Mouse (Mus musculus) hindbrain, embryonic 16.5 days (tissue): ENCODE data around the gene Thoc3. TPM values are rescaled to one million over a fixed set of nuclear protein-coding genes. Genes with fewer than 3 reads are reported as not detected.

Source experiments
- ATAC-seq: fragments of 200-750 bp; cut with Nextera tagmentation; 2 replicates; pipeline ENCODE4 v1.8.0; 2017; ENCODE audit warnings: moderate TSS enrichment, moderate library complexity
- H3K27ac ChIP-seq: fragments of 300-500 bp; sonication (generic); 2 replicates; pipeline ENCODE4 v1.5.1; 2014; ENCODE audit warnings: low read depth, mild to moderate bottlenecking, control low read depth, low read length, moderate library complexity
- H3K27me3 ChIP-seq: fragments of 300-500 bp; sonication (generic); replicated peaks from 2 replicates; pipeline ENCODE4 v1.6.1; 2014; ENCODE audit warnings: low read length; ENCODE audit not compliant: control insufficient read depth, insufficient read depth
- H3K36me3 ChIP-seq: fragments of 300-500 bp; sonication (generic); 2 replicates; pipeline ENCODE4 v1.6.1; 2014; ENCODE audit warnings: mild to moderate bottlenecking, low read length, moderate library complexity, mixed read lengths; ENCODE audit not compliant: control insufficient read depth, insufficient read depth
- H3K4me1 ChIP-seq: fragments of 300-500 bp; sonication (generic); 2 replicates; pipeline ENCODE4 v1.6.1; 2014; ENCODE audit warnings: low read depth, low read length; ENCODE audit not compliant: control insufficient read depth, insufficient read depth
- H3K4me2 ChIP-seq: fragments of 300-500 bp; sonication (generic); 2 replicates; pipeline ENCODE4 v1.6.1; 2014; ENCODE audit warnings: mild to moderate bottlenecking, low read length, control low read depth, moderate library complexity
- H3K4me3 ChIP-seq: fragments of 300-500 bp; sonication (generic); 2 replicates; pipeline ENCODE4 v1.5.1; 2014; ENCODE audit warnings: mild to moderate bottlenecking, low read length, control low read depth, moderate library complexity
- H3K9ac ChIP-seq: fragments of 300-500 bp; sonication (generic); 2 replicates; pipeline ENCODE4 v1.6.1; 2014; ENCODE audit warnings: low read depth, mild to moderate bottlenecking, control low read depth, low read length, moderate library complexity
- H3K9me3 ChIP-seq: fragments of 300-500 bp; sonication (generic); 2 replicates; pipeline ENCODE4 v1.6.1; 2014; ENCODE audit warnings: mild to moderate bottlenecking, low read length, moderate library complexity; ENCODE audit not compliant: control insufficient read depth
- WGBS: fragments of 180-500 bp; shearing (Covaris S2); extraction: QIAGEN DNeasy Blood & Tissue Kit; methylation state at CpG from one replicate; pipeline ENCODE4 v1.1.7; 2014; 5-methylcytosine and 5-hydroxymethylcytosine counted together
- polyA plus RNA-seq: library from polyadenylated mRNA; unstranded; fragments of >200 nt; fragmentation: Nextera tagmentation; extraction: Ambion mirVana; gene quantifications from 2 replicates; pipeline ENCODE4 v1.2.1, GENCODE M21; 2015

Gene Thoc3
- polyA plus RNA-seq, 1 experiment from 2014 or later: 93.8 TPM

GRCm38 (mm10) chr13:54491381-54491780, 22.7 kb upstream of the Thoc3 start:
- Histone ChIP-seq H3K27ac (no peak overlapping the region), H3K36me3 (no peaks in the 10 kb centered on the region), H3K4me3 (no peak overlapping the region), H3K9me3 (no peaks in the 10 kb centered on the region), H3K4me2 (no peak overlapping the region), H3K27me3 (no peaks in the 10 kb centered on the region), H3K4me1 (no peaks in the 10 kb centered on the region), H3K9ac (no peak overlapping the region)
- no peak for ATAC-seq
- WGBS: 79% methylated on average over 6 of the region's 6 CpGs

GRCm38 (mm10) chr13:54490411-54490810, 21.8 kb upstream of the Thoc3 start:
- WGBS: 77% methylated on average over 5 of the region's 5 CpGs
- Histone ChIP-seq H3K36me3 (no peaks in the 10 kb centered on the region), H3K4me3 (no peak overlapping the region), H3K9ac (no peak overlapping the region), H3K27ac (no peak overlapping the region), H3K9me3 (no peaks in the 10 kb centered on the region), H3K27me3 (no peaks in the 10 kb centered on the region), H3K4me2 (no peak overlapping the region), H3K4me1 (no peaks in the 10 kb centered on the region)
- no peak for ATAC-seq

- no peaks in the 10 kb centered on the region for H3K9me3 ChIP-seq
- no peaks in the 10 kb centered on the region for H3K36me3 ChIP-seq
- no peaks in the 10 kb centered on the region for H3K27me3 ChIP-seq
- H3K27ac ChIP-seq: no peak overlapping the region
- 81% methylated on average over 14 of the region's 14 CpGs for WGBS
- H3K4me2 ChIP-seq: no peak overlapping the region
- no peak overlapping the region for H3K4me3 ChIP-seq
- no peak overlapping the region for H3K9ac ChIP-seq
- no peak for ATAC-seq
- no peaks in the 10 kb centered on the region for H3K4me1 ChIP-seq
Measured at GRCm38 (mm10) chr13:54481498-54481897, 12.8 kb upstream of the Thoc3 start.

- H3K4me2 ChIP-seq: no peak overlapping the region
- H3K36me3 ChIP-seq: no peaks in the 10 kb centered on the region
- no peaks in the 10 kb centered on the region for H3K4me1 ChIP-seq
- 0 out of 2 replicates have a peak, but pooled peaks cover 2% of the 10 kb centered on the region for H3K27me3 ChIP-seq
- no peaks in the 10 kb centered on the region for H3K9me3 ChIP-seq
- ATAC-seq: no peak
- WGBS: 58% methylated on average over 3 of the region's 3 CpGs
- H3K27ac ChIP-seq: no peak overlapping the region
- no peak overlapping the region for H3K4me3 ChIP-seq
- no peak overlapping the region for H3K9ac ChIP-seq
Measured at GRCm38 (mm10) chr13:54479286-54479685, 10.6 kb upstream of the Thoc3 start.

- H3K27me3 ChIP-seq: 0 out of 2 replicates have a peak, but pooled peaks cover 2% of the 10 kb centered on the region
- H3K9me3 ChIP-seq: no peaks in the 10 kb centered on the region
- no peak for ATAC-seq
- 83% methylated on average over 5 of the region's 5 CpGs for WGBS
- H3K4me2 ChIP-seq: no peak overlapping the region
- no peak overlapping the region for H3K27ac ChIP-seq
- H3K36me3 ChIP-seq: no peaks in the 10 kb centered on the region
- no peak overlapping the region for H3K9ac ChIP-seq
- H3K4me1 ChIP-seq: no peaks in the 10 kb centered on the region
- no peak overlapping the region for H3K4me3 ChIP-seq
Measured at GRCm38 (mm10) chr13:54475702-54476101, 7.1 kb upstream of the Thoc3 start.

- 69% methylated on average over 2 of the region's 2 CpGs for WGBS
Measured at GRCm38 (mm10) chr13:54474996-54475395, 6.3 kb upstream of the Thoc3 start.

GRCm38 (mm10) chr13:54471967-54472366, 3.3 kb upstream of the Thoc3 start:
- no peak for ATAC-seq
- H3K9ac ChIP-seq: no peak overlapping the region
- H3K27me3 ChIP-seq: 0 out of 2 replicates have a peak, but pooled peaks cover 2% of the 10 kb centered on the region
- peaks cover 9% of the 10 kb centered on the region for H3K4me1 ChIP-seq
- no peaks in the 10 kb centered on the region for H3K9me3 ChIP-seq
- H3K36me3 ChIP-seq: no peaks in the 10 kb centered on the region
- H3K4me3 ChIP-seq: no peak overlapping the region
- no peak overlapping the region for H3K27ac ChIP-seq
- no peak overlapping the region for H3K4me2 ChIP-seq
- 85% methylated on average over 4 of the region's 4 CpGs for WGBS

More at GRCm38 (mm10) chr13:54474996-54475395, 6.3 kb upstream of the Thoc3 start:
- Histone ChIP-seq H3K4me3 (no peak overlapping the region), H3K4me1 (no peaks in the 10 kb centered on the region), H3K4me2 (no peak overlapping the region), H3K36me3 (no peaks in the 10 kb centered on the region), H3K27me3 (0 out of 2 replicates have a peak, but pooled peaks cover 2% of the 10 kb centered on the region), H3K9me3 (no peaks in the 10 kb centered on the region), H3K9ac (no peak overlapping the region), H3K27ac (no peak overlapping the region)
- ATAC-seq: no peak

GRCm38 (mm10) chr13:54469012-54469354, 334 bp upstream of the Thoc3 start:
- Histone ChIP-seq H3K36me3 (peaks cover 27% of the 10 kb centered on the region), H3K4me1 (peaks cover 9% of the 10 kb centered on the region), H3K4me3 (peak overlapping the region; percentile 45), H3K27ac (no peak overlapping the region), H3K4me2 (peak overlapping the region; percentile 45), H3K27me3 (no peaks in the 10 kb centered on the region), H3K9ac (no peak overlapping the region; the same call in 1 of the 2 replicates), H3K9me3 (no peaks in the 10 kb centered on the region)
- peak; percentile 72 for ATAC-seq
- WGBS: 16% methylated on average over 4 of the region's 4 CpGs

GRCm38 (mm10) chr13:54459282-54459681, 9.4 kb downstream of the Thoc3 start:
- Histone ChIP-seq H3K9me3 (no peaks in the 10 kb centered on the region), H3K36me3 (peaks cover 48% of the 10 kb centered on the region), H3K9ac (no peak overlapping the region), H3K4me1 (no peaks in the 10 kb centered on the region), H3K27me3 (no peaks in the 10 kb centered on the region), H3K4me3 (no peak overlapping the region), H3K4me2 (no peak overlapping the region), H3K27ac (no peak overlapping the region)
- WGBS: 85% methylated on average over 4 of the region's 4 CpGs
- ATAC-seq: no peak

- no peak for ATAC-seq
- Histone ChIP-seq H3K9me3 (no peaks in the 10 kb centered on the region), H3K27me3 (no peaks in the 10 kb centered on the region), H3K36me3 (peaks cover 30% of the 10 kb centered on the region), H3K4me2 (no peak overlapping the region), H3K27ac (no peak overlapping the region), H3K4me3 (no peak overlapping the region), H3K9ac (no peak overlapping the region), H3K4me1 (no peaks in the 10 kb centered on the region)
- WGBS: 80% methylated on average over 2 of the region's 2 CpGs
Measured at GRCm38 (mm10) chr13:54457062-54457461, 11.6 kb downstream of the Thoc3 start.
